Mouse (Mus musculus): Measurements from ENCODE around the gene Ctsh.

GRCm38 (mm10) chr9:90122246-90122740, 68.3 kb downstream of the Ctsh start:
- no peak for TF ChIP-seq GATA1 (IDR thresholded peaks at IDR 0.05; ENCODE audit: borderline replicate concordance, low read length)
- no peak for TF ChIP-seq FLI1 (IDR thresholded peaks at IDR 0.05; ENCODE audit: low read length)
